13 mouse cellular contexts compared by ENCODE assay signal in genomic region chr6:145149054-145149453, GRCm38 (mm10). TPM values are rescaled to one million over a fixed set of nuclear protein-coding genes. Genes with fewer than 3 reads are reported as not detected.
A peak's percentile ranks its signal among the peaks of the same experiment; 100 is the strongest.
DNase-seq lines count a peak whose midpoint lies in the region; ATAC-seq and TF ChIP-seq lines count a peak whose summit lies in the region.
"Had no signal": no experiment of that assay in that cellular context is flagged by ENCODE, and none has a peak within 500 bp of the region (broad histone marks: within the 10 kb centered on the region; RNA-seq: fewer than 3 reads in every experiment).

No protein-coding gene starts in this region.

- 36% methylated on average over 9 of the region's 9 CpGs for WGBS in intestine, embryonic 15.5 days
- 35% methylated on average over 9 of the region's 9 CpGs for WGBS in intestine, postnatal 0 days
- WGBS in forebrain, embryonic 13.5 days = 58% methylated on average over 9 of the region's 9 CpGs

- H3K9ac ChIP-seq in intestine, embryonic 15.5 days = no peak overlapping the region
- no peak overlapping the region for H3K9ac ChIP-seq in intestine, postnatal 0 days (ENCODE audit: low read depth, low read length)
- H3K9ac ChIP-seq in forebrain, embryonic 13.5 days = no peak overlapping the region
- H3K9ac ChIP-seq: limb, embryonic 15.5 days had no signal

- ATAC-seq in intestine, embryonic 15.5 days = 0 out of 2 replicates have a peak, but pooled peaks have one; percentile 51
- no peak for ATAC-seq in intestine, postnatal 0 days
- ATAC-seq in forebrain, embryonic 13.5 days = no peak

- no peaks in the 10 kb centered on the region for H3K9me3 ChIP-seq in intestine, embryonic 15.5 days
- no peaks in the 10 kb centered on the region for H3K9me3 ChIP-seq in intestine, postnatal 0 days (ENCODE audit: control insufficient read depth)
- H3K9me3 ChIP-seq in forebrain, embryonic 13.5 days (replicated peaks) = no peaks in the 10 kb centered on the region
- H3K9me3 ChIP-seq: limb, embryonic 15.5 days had no signal

- H3K4me3 ChIP-seq in intestine, embryonic 15.5 days (replicated peaks) = no peak overlapping the region
- H3K4me3 ChIP-seq in intestine, postnatal 0 days (ENCODE audit: low read depth, low read length) = no peak overlapping the region
- no peak overlapping the region for H3K4me3 ChIP-seq in forebrain, embryonic 13.5 days
- H3K4me3 ChIP-seq: erythroblast, embryonic 14.5 days; heart, adult 2 months; limb, embryonic 15.5 days had no signal

- no peaks in the 10 kb centered on the region for H3K4me1 ChIP-seq in intestine, embryonic 15.5 days (replicated peaks)
- no peaks in the 10 kb centered on the region for H3K4me1 ChIP-seq in intestine, postnatal 0 days (replicated peaks; ENCODE audit: control insufficient read depth, insufficient read depth, low read length)
- H3K4me1 ChIP-seq in forebrain, embryonic 13.5 days = no peaks in the 10 kb centered on the region
- H3K4me1 ChIP-seq: limb, embryonic 15.5 days had no signal

- no peak overlapping the region for H3K4me2 ChIP-seq in intestine, embryonic 15.5 days (replicated peaks)
- H3K4me2 ChIP-seq in intestine, postnatal 0 days (replicated peaks; ENCODE audit: low read depth) = no peak overlapping the region
- H3K4me2 ChIP-seq in forebrain, embryonic 13.5 days = no peak overlapping the region
- H3K4me2 ChIP-seq: limb, embryonic 15.5 days had no signal

- H3K27ac ChIP-seq in intestine, embryonic 15.5 days = no peak overlapping the region
- no peak overlapping the region for H3K27ac ChIP-seq in intestine, postnatal 0 days (ENCODE audit: low read depth, low read length)
- no peak overlapping the region for H3K27ac ChIP-seq in forebrain, embryonic 13.5 days
- H3K27ac ChIP-seq: heart, adult 2 months; limb, embryonic 15.5 days had no signal

- no peaks in the 10 kb centered on the region for H3K36me3 ChIP-seq in intestine, embryonic 15.5 days
- H3K36me3 ChIP-seq in intestine, postnatal 0 days (ENCODE audit: control insufficient read depth, insufficient read depth) = no peaks in the 10 kb centered on the region
- no peaks in the 10 kb centered on the region for H3K36me3 ChIP-seq in forebrain, embryonic 13.5 days (ENCODE audit: poor library complexity, severe bottlenecking)
- H3K36me3 ChIP-seq: G1E; limb, embryonic 15.5 days had no signal

- peak; percentile 44 for DNase-seq in CD4-positive, CD25-positive, alpha-beta regulatory T cell, adult 2 months (ENCODE audit: low read depth, low spot score)
- DNase-seq in brain, adult 2 months (ENCODE audit: low read depth, low spot score) = peak; percentile 31
- peak; percentile 18 for DNase-seq in lung, postnatal 25 days (ENCODE audit: low spot score)
- DNase-seq in testis, postnatal 10 days (ENCODE audit: low spot score) = no peak
- DNase-seq: kidney, adult 9 months; thymus, adult 18-20 months had no signal

- H3K27me3 ChIP-seq in intestine, embryonic 15.5 days (replicated peaks) = no peaks in the 10 kb centered on the region
- H3K27me3 ChIP-seq in intestine, postnatal 0 days (replicated peaks; ENCODE audit: control insufficient read depth, insufficient read depth, low read length) = no peaks in the 10 kb centered on the region
- no peaks in the 10 kb centered on the region for H3K27me3 ChIP-seq in forebrain, embryonic 13.5 days
- H3K27me3 ChIP-seq: limb, embryonic 15.5 days had no signal

- no peak for TF ChIP-seq CTCF in intestine, postnatal 0 days (IDR thresholded peaks at IDR 0.05; ENCODE audit: low read depth)

RNA-seq across cellular contexts. Expression of gene Lrmp, which starts 33.6 kb away (rescaled TPM):
- polyA plus RNA-seq in intestine, embryonic 15.5 days (2015; fragmentation: Nextera tagmentation; extraction: Ambion mirVana) = 2.7 and 5.8 TPM in 2 replicates
- polyA plus RNA-seq in intestine, postnatal 0 days (2015; fragmentation: Nextera tagmentation; extraction: Ambion mirVana) = 1.1 and 1.4 TPM in 2 replicates
- 0.39 and 0.92 TPM in 2 replicates for polyA plus RNA-seq in forebrain, embryonic 13.5 days (2015; fragmentation: Nextera tagmentation; extraction: Ambion mirVana)
